Mouse (Mus musculus) neural tube, embryonic 11.5 days (tissue): Measurements from ENCODE around the gene Nr3c2. TPM values are rescaled to one million over a fixed set of nuclear protein-coding genes. Genes with fewer than 3 reads are reported as not detected.

Source experiments
- ATAC-seq: fragments of 200-750 bp; cut with Nextera tagmentation; 2 replicates; pipeline ENCODE4 v1.8.0; 2017; ENCODE audit warnings: moderate number of reproducible peaks, mild to moderate bottlenecking, moderate TSS enrichment, moderate library complexity; ENCODE audit not compliant: insufficient read depth, low FRiP score, low TSS enrichment
- DNase-seq: peaks from one replicate; pipeline ENCODE4 v3.0.0-alpha.2; 2015; ENCODE audit warnings: low spot score
- H3K27ac ChIP-seq: fragments of 300-500 bp; sonication (generic); 2 replicates; pipeline ENCODE4 v1.5.1; 2014; ENCODE audit warnings: low read depth, mild to moderate bottlenecking, low read length
- H3K27me3 ChIP-seq: fragments of 300-500 bp; sonication (generic); 2 replicates; pipeline ENCODE4 v1.6.1; 2014; ENCODE audit warnings: mild to moderate bottlenecking, low read length, mixed read lengths; ENCODE audit not compliant: control insufficient read depth, insufficient read depth
- H3K36me3 ChIP-seq: fragments of 300-500 bp; sonication (generic); 2 replicates; pipeline ENCODE4 v1.6.1; 2014; ENCODE audit warnings: mild to moderate bottlenecking, low read length, moderate library complexity, mixed read lengths; ENCODE audit not compliant: control insufficient read depth, insufficient read depth
- H3K4me1 ChIP-seq: fragments of 300-500 bp; sonication (generic); 2 replicates; pipeline ENCODE4 v1.6.1; 2014; ENCODE audit warnings: low read length, mixed read lengths; ENCODE audit not compliant: control insufficient read depth, insufficient read depth
- H3K4me2 ChIP-seq: fragments of 300-500 bp; sonication (generic); 2 replicates; pipeline ENCODE4 v1.6.1; 2014; ENCODE audit warnings: low read depth, mild to moderate bottlenecking, moderate library complexity
- H3K4me3 ChIP-seq: fragments of 300-500 bp; sonication (generic); 2 replicates; pipeline ENCODE4 v1.5.1; 2014; ENCODE audit warnings: low read depth, low read length
- H3K9ac ChIP-seq: fragments of 300-500 bp; sonication (generic); 2 replicates; pipeline ENCODE4 v1.6.1; 2014; ENCODE audit warnings: mild to moderate bottlenecking, low read length
- H3K9me3 ChIP-seq: fragments of 300-500 bp; sonication (generic); 2 replicates; pipeline ENCODE4 v1.6.1; 2016; ENCODE audit warnings: low read length; ENCODE audit not compliant: control insufficient read depth
- WGBS: fragments of 180-500 bp; shearing (Covaris S2); extraction: QIAGEN DNeasy Blood & Tissue Kit; methylation state at CpG from one replicate; pipeline ENCODE4 v1.1.7; 2014; 5-methylcytosine and 5-hydroxymethylcytosine counted together
- polyA plus RNA-seq: library from polyadenylated mRNA; unstranded; fragments of >200 nt; fragmentation: Nextera tagmentation; extraction: Ambion mirVana; gene quantifications from 2 replicates; pipeline ENCODE4 v1.2.1, GENCODE M21; 2014

Gene Nr3c2
- polyA plus RNA-seq, 1 experiment from 2014 or later = 1.2 TPM

- H3K4me3 ChIP-seq = no peak overlapping the region
- DNase-seq = no peak
- no peaks in the 10 kb centered on the region for H3K27me3 ChIP-seq
- H3K9me3 ChIP-seq = no peaks in the 10 kb centered on the region
- no peaks in the 10 kb centered on the region for H3K4me1 ChIP-seq
- 88% methylated on average over 8 of the region's 8 CpGs for WGBS
- no peak for ATAC-seq
- no peaks in the 10 kb centered on the region for H3K36me3 ChIP-seq
- H3K9ac ChIP-seq = no peak overlapping the region
- no peak overlapping the region for H3K4me2 ChIP-seq
- no peak overlapping the region for H3K27ac ChIP-seq
These were observed 186.8 kb downstream of the Nr3c2 start for GRCm38 (mm10) chr8:77086036-77086435.

- no peaks in the 10 kb centered on the region for H3K9me3 ChIP-seq
- no peak overlapping the region for H3K4me3 ChIP-seq
- H3K4me1 ChIP-seq = no peaks in the 10 kb centered on the region
- H3K36me3 ChIP-seq = no peaks in the 10 kb centered on the region
- WGBS = 45% methylated on average over 4 of the region's 4 CpGs
- H3K27me3 ChIP-seq = no peaks in the 10 kb centered on the region
- no peak for ATAC-seq
- no peak overlapping the region for H3K4me2 ChIP-seq
- no peak for DNase-seq
- H3K27ac ChIP-seq = no peak overlapping the region
- no peak overlapping the region for H3K9ac ChIP-seq
These were observed 197.5 kb downstream of the Nr3c2 start for GRCm38 (mm10) chr8:77096721-77097120.

- H3K9ac ChIP-seq = no peak overlapping the region
- H3K4me3 ChIP-seq = no peak overlapping the region
- H3K27me3 ChIP-seq = no peaks in the 10 kb centered on the region
- H3K36me3 ChIP-seq = no peaks in the 10 kb centered on the region
- no peak overlapping the region for H3K27ac ChIP-seq
- no peaks in the 10 kb centered on the region for H3K9me3 ChIP-seq
- ATAC-seq = no peak
- DNase-seq = no peak
- no peak overlapping the region for H3K4me2 ChIP-seq
- WGBS = 89% methylated on average over 10 of the region's 10 CpGs
- no peaks in the 10 kb centered on the region for H3K4me1 ChIP-seq
These were observed 198.9 kb downstream of the Nr3c2 start for GRCm38 (mm10) chr8:77098101-77098500.

- WGBS = 78% methylated on average over 2 of the region's 2 CpGs
- no peak for ATAC-seq
- no peaks in the 10 kb centered on the region for H3K27me3 ChIP-seq
These were observed 201.1 kb downstream of the Nr3c2 start for GRCm38 (mm10) chr8:77100370-77100769.

GRCm38 (mm10) chr8:77102879-77103278 is 203.6 kb downstream of the Nr3c2 start:
- 90% methylated on average over 7 of the region's 7 CpGs for WGBS
- H3K27me3 ChIP-seq = no peaks in the 10 kb centered on the region
- H3K9ac ChIP-seq = no peak overlapping the region
- H3K9me3 ChIP-seq = no peaks in the 10 kb centered on the region
- no peak overlapping the region for H3K4me3 ChIP-seq
- DNase-seq = no peak
- no peaks in the 10 kb centered on the region for H3K36me3 ChIP-seq
- no peak for ATAC-seq
- H3K4me1 ChIP-seq = no peaks in the 10 kb centered on the region
- H3K27ac ChIP-seq = no peak overlapping the region
- H3K4me2 ChIP-seq = no peak overlapping the region

More at GRCm38 (mm10) chr8:77100370-77100769, 201.1 kb downstream of the Nr3c2 start:
- Histone ChIP-seq H3K9me3 (no peaks in the 10 kb centered on the region), H3K36me3 (no peaks in the 10 kb centered on the region), H3K27ac (no peak overlapping the region), H3K9ac (no peak overlapping the region), H3K4me2 (no peak overlapping the region), H3K4me3 (no peak overlapping the region), H3K4me1 (no peaks in the 10 kb centered on the region)
- no peak for DNase-seq

GRCm38 (mm10) chr8:77112719-77113118 is 213.5 kb downstream of the Nr3c2 start:
- no peaks in the 10 kb centered on the region for H3K36me3 ChIP-seq
- no peaks in the 10 kb centered on the region for H3K9me3 ChIP-seq
- H3K27ac ChIP-seq = no peak overlapping the region
- no peaks in the 10 kb centered on the region for H3K4me1 ChIP-seq
- no peaks in the 10 kb centered on the region for H3K27me3 ChIP-seq
- WGBS = 91% methylated on average over 2 of the region's 2 CpGs
- ATAC-seq (no peak), DNase-seq (no peak)
- no peak overlapping the region for H3K4me2 ChIP-seq
- no peak overlapping the region for H3K9ac ChIP-seq
- H3K4me3 ChIP-seq = no peak overlapping the region

- no peaks in the 10 kb centered on the region for H3K36me3 ChIP-seq
- H3K4me2 ChIP-seq = no peak overlapping the region
- no peaks in the 10 kb centered on the region for H3K9me3 ChIP-seq
- no peak overlapping the region for H3K9ac ChIP-seq
- ATAC-seq (no peak), DNase-seq (no peak)
- no peaks in the 10 kb centered on the region for H3K4me1 ChIP-seq
- 92% methylated on average over 10 of the region's 10 CpGs for WGBS
- no peak overlapping the region for H3K27ac ChIP-seq
- H3K4me3 ChIP-seq = no peak overlapping the region
- H3K27me3 ChIP-seq = no peaks in the 10 kb centered on the region
These were observed 215.5 kb downstream of the Nr3c2 start for GRCm38 (mm10) chr8:77114769-77115168.

GRCm38 (mm10) chr8:77116419-77117079 is 217.3 kb downstream of the Nr3c2 start:
- Histone ChIP-seq H3K9ac (no peak overlapping the region), H3K27me3 (no peaks in the 10 kb centered on the region), H3K27ac (no peak overlapping the region), H3K4me3 (no peak overlapping the region), H3K4me1 (no peaks in the 10 kb centered on the region), H3K9me3 (no peaks in the 10 kb centered on the region), H3K4me2 (no peak overlapping the region), H3K36me3 (no peaks in the 10 kb centered on the region)
- 77% methylated on average over 7 of the region's 7 CpGs for WGBS
- DNase-seq = no peak
- no peak for ATAC-seq

- DNase-seq (no peak), ATAC-seq (no peak)
- Histone ChIP-seq H3K9ac (no peak overlapping the region), H3K27me3 (no peaks in the 10 kb centered on the region), H3K27ac (no peak overlapping the region), H3K9me3 (no peaks in the 10 kb centered on the region), H3K4me3 (no peak overlapping the region), H3K4me1 (no peaks in the 10 kb centered on the region), H3K36me3 (no peaks in the 10 kb centered on the region), H3K4me2 (no peak overlapping the region)
- WGBS = 69% methylated on average over 10 of the region's 10 CpGs
These were observed 221.7 kb downstream of the Nr3c2 start for GRCm38 (mm10) chr8:77120810-77121570.
